Mouse (Mus musculus) brown adipose tissue, adult 24 weeks (tissue): Measurements from ENCODE around the gene Nxf1. TPM values are rescaled to one million over a fixed set of nuclear protein-coding genes. Genes with fewer than 3 reads are reported as not detected.

Experiments used
- H3K27ac ChIP-seq: fragments of 200-500 bp; replicated peaks from 2 replicates; pipeline ENCODE4 v1.5.1; 2012; ENCODE audit warnings: low read depth, mild to moderate bottlenecking, low read length
- H3K4me1 ChIP-seq: fragments of 200-500 bp; 2 replicates; pipeline ENCODE4 v1.6.1; 2012; ENCODE audit warnings: low read length, mixed read lengths; ENCODE audit not compliant: control insufficient read depth, insufficient read depth, insufficient read length
- H3K4me3 ChIP-seq: fragments of 200-500 bp; 2 replicates; pipeline ENCODE4 v1.5.1; 2012; ENCODE audit warnings: low read depth, mild to moderate bottlenecking, low read length, moderate library complexity; ENCODE audit not compliant: insufficient read depth
- polyA plus RNA-seq: library from polyadenylated mRNA; stranded (reverse); fragments of >200 nt; gene quantifications from 2 replicates; pipeline ENCODE4 v1.2.4, GENCODE M21; 2012; ENCODE audit not compliant: missing spikeins, insufficient read depth, insufficient read length

Gene Nxf1
- polyA plus RNA-seq: 51.6 and 58.1 TPM in 2 replicates

- Histone ChIP-seq H3K4me3 (peak within 1 kb of the TSS; percentile 99), H3K4me1 (peaks cover 14% of the 10 kb centered on the region), H3K27ac (peak within 1 kb of the TSS; percentile 98)
Observed at GRCm38 (mm10) chr19:8756635-8757387, at the start of gene Nxf1. Nxf1 (plus strand) TSS chr19:8757073.

DNA sequence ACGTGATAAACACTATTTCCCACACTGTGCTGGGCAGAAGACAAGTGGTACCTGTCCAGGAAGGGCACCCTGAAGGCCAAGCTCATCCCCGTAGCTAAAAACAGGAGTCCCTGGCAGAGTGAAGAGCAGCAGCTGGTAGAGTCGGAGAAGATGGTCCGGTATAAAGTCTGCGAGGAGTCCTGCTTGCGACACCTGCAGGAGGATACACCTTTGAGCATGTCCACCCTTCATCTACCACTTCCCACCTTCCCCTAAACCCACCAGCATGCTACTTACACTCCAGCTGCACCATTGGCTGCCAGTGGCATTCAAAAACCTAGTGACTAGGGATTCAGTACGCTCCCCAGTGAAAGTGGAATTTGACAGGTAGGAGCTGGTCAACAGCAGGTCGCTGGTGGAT, 47.9 kb upstream of the Nxf1 start:
- peaks cover 7% of the 10 kb centered on the region; the same call in 1 of the 2 replicates for H3K4me1 ChIP-seq
- H3K27ac ChIP-seq: no peak overlapping the region

GRCm38 (mm10) chr19:8710057-8710456, 46.8 kb upstream of the Nxf1 start:
- Histone ChIP-seq H3K4me3 (no peak overlapping the region), H3K27ac (no peak overlapping the region), H3K4me1 (peaks cover 7% of the 10 kb centered on the region; the same call in 1 of the 2 replicates)

More for the DNA sequence above, 47.9 kb upstream of the Nxf1 start:
- no peak overlapping the region for H3K4me3 ChIP-seq

DNA sequence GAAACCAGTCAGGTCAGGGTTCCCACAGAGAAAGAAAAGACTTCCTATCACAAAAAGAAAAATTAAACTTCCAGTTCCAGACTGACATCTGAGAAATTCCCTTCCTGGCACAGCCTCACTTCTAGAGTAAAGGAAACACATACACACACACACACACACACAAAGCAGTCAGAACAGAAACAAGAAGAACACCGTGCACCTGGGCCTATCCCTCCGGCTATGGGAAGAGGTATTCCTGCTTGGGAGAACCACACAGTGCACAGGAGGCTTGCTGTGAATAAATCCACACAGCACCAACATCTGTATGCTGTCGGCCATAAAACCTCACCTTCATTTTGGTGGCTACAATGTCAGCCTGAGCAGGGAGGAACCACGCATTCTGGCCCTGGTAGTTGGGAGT, 45.4 kb upstream of the Nxf1 start:
- peaks cover 7% of the 10 kb centered on the region; the same call in 1 of the 2 replicates for H3K4me1 ChIP-seq
- H3K27ac ChIP-seq: peak overlapping the region; percentile 81
- H3K4me3 ChIP-seq: peak overlapping the region; percentile 80

GRCm38 (mm10) chr19:8711949-8712869, 44.7 kb upstream of the Nxf1 start:
- Histone ChIP-seq H3K4me3 (peak overlapping the region; percentile 80), H3K27ac (peak overlapping the region; percentile 81), H3K4me1 (peaks cover 7% of the 10 kb centered on the region; the same call in 1 of the 2 replicates)

- Histone ChIP-seq H3K4me3 (peak overlapping the region; percentile 80), H3K4me1 (peaks cover 7% of the 10 kb centered on the region; the same call in 1 of the 2 replicates), H3K27ac (peak overlapping the region; percentile 81)
Observed at GRCm38 (mm10) chr19:8712870-8713305, 44.0 kb upstream of the Nxf1 start.

DNA sequence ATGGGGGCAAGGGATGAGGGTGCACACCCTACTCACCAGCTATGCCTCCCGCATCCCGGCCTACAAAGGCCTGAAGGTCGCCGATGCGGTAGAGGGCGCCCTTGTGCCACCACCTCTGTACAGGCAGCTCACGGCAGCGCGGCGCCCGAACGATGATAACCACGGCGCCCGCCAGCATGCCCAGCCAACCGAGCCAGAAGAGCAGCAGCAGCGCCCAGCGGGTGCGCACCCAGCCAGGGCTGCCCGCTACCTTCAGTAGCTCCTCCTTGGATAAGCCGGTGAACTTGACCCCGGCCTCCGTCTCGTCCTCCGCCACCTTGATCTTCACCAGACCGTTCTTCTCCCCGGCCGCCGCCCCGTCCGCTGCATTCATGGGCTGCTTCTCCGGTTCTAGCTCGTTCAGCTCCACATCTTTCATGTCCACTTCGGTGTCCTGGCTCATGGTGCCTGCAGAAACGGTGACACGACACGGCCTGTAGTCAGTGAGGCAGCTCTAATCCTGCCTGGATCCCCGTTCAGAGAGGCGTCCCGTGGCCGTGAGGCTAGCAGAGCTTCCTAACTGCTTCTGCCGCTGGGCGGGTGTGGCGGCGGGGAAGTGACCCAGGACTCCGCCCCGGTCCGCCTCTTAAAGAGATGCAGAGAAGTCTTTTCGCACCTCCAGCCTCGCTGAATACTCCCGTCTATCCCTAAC, 43.4 kb upstream of the Nxf1 start:
- H3K4me3 ChIP-seq: peak overlapping the region; percentile 80
- H3K4me1 ChIP-seq: peaks cover 7% of the 10 kb centered on the region; the same call in 1 of the 2 replicates

DNA sequence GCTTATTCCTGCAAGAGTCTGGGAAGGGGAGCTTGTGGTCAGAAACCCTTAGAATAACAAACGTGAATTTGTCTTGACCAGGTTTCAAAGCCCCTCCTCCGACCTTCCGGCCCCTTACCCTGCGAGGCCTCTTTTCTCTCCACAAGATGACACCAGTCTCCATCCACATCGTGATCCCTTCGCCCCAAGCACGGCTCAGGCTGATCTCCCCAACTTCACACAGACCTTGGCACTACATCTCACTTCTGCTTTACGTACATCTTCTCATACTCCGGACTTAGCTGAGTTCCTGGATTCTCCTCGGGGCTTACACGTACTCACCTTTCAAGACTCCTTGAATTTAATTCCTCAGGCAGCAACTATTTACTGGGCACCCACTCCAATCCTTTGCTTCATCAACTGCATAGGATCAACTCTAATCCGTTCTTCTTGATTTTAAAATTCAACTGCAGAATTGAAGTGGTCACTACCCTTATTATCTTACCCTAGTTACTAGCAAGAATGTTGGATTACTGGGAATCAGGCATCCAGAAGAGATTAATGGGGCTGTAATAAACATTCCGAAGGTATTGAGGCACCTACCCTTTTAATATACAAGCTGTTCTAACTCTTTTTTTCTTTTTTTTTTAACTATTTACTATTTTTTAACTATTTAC, 42.7 kb upstream of the Nxf1 start:
- Histone ChIP-seq H3K4me1 (peaks cover 7% of the 10 kb centered on the region; the same call in 1 of the 2 replicates), H3K27ac (peak overlapping the region; percentile 63), H3K4me3 (peak overlapping the region; percentile 80)

More for the DNA sequence above, 43.4 kb upstream of the Nxf1 start:
- H3K27ac ChIP-seq: peak overlapping the region; percentile 81

- H3K4me3 ChIP-seq: no peak overlapping the region
- H3K4me1 ChIP-seq: peaks cover 7% of the 10 kb centered on the region; the same call in 1 of the 2 replicates
- peak overlapping the region; percentile 64 for H3K27ac ChIP-seq
Observed at GRCm38 (mm10) chr19:8714653-8715481, 42.0 kb upstream of the Nxf1 start.

GRCm38 (mm10) chr19:8715868-8716766, 40.8 kb upstream of the Nxf1 start:
- peaks cover 7% of the 10 kb centered on the region; the same call in 1 of the 2 replicates for H3K4me1 ChIP-seq
- H3K27ac ChIP-seq: no peak overlapping the region
- H3K4me3 ChIP-seq: no peak overlapping the region

DNA sequence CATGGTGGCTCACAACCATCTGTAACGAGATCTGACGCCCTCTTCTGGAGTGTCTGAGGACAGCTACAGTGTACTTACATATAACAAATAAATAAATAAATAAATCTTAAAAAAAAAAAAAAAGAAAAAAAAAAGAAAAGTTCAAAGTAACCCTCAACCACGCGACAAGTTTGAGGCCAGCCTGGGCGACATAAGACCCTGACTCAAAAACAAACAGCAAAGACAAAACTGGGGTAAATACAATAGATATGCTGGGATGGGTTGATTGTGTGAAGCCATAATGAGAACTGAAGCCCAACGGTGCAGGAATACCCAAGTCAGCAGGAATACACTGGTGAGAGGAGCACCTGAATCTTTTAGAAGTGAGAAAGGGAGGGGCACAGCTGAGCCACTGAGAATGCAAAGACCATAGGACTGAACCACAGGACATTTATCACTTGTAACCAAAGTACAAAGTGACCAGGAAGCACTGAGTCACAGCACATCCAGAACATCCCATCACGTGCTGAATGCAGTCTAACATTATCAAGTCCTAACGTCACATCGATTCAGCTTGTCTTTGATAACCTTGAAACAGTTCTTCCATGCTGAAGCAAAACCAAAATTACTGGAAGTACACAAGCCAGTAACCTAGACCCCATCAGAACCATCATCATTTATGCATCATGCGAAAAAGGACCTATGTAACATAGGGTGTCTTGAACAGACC, 40.0 kb upstream of the Nxf1 start:
- Histone ChIP-seq H3K4me3 (no peak overlapping the region), H3K27ac (no peak overlapping the region), H3K4me1 (peaks cover 2% of the 10 kb centered on the region; the same call in 1 of the 2 replicates)

DNA sequence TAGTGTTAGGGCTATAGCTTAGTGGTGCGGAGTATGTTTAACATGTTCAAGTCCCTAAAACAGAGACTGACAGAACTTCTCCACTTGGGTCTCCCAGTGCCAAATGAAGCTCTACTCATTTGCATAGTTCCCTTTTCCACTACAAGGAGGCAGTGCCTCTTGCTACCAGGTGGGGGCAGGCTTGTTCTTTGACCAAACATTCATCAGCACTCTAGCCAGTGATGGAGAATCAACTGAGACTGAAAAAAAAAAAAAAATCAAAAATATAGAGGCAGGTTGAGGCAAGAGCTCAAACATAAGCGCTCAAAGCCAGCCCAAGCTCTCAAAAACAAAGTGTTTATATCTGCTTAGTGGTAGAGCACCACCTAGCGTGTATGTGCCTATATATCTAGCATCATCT, 38.5 kb upstream of the Nxf1 start:
- Histone ChIP-seq H3K27ac (no peak overlapping the region), H3K4me1 (no peaks in the 10 kb centered on the region), H3K4me3 (no peak overlapping the region)
